Mouse (Mus musculus): ENCODE measurements around the gene Naga. TPM values are rescaled to one million over a fixed set of nuclear protein-coding genes. Genes with fewer than 3 reads are reported as not detected.

Gene Naga
- 61.8 TPM for polyA plus RNA-seq (2017; shearing (Covaris generic))

DNA sequence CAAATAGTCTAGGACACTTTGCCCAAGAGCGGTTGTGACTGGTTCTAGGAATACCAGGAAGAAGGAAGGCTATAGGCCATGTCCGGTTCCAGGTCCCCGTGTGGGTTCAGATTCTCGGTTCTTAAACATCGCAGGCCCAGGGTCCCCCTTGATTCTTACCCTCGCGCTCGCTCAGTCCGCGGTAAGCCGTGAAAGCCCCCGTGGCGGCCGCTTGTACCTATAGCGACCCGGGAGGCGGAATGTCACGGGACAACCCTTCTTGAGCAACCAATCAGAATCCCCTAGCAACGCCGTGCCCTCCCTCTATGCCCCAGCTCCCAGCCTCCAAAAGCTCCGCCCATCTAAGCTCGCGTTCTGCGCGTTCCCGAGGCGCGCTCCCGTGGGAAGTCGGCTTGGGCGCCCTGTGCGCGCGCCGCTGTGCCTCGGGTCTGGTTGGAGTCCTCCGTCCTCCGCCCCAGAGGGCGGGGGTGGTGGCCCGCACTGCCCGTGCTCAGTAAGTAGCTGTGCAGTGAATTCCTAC lies at the start of gene Naga, which contains the start of the genes Pheta2 and Smdt1:
Naga (minus strand) TSS at position 333 of the 520 bp plus-strand sequence.
Pheta2 (plus strand) TSS at position 350 of the 520 bp plus-strand sequence.
Smdt1 (plus strand) TSS at position 367 of the 520 bp plus-strand sequence.

DNA sequence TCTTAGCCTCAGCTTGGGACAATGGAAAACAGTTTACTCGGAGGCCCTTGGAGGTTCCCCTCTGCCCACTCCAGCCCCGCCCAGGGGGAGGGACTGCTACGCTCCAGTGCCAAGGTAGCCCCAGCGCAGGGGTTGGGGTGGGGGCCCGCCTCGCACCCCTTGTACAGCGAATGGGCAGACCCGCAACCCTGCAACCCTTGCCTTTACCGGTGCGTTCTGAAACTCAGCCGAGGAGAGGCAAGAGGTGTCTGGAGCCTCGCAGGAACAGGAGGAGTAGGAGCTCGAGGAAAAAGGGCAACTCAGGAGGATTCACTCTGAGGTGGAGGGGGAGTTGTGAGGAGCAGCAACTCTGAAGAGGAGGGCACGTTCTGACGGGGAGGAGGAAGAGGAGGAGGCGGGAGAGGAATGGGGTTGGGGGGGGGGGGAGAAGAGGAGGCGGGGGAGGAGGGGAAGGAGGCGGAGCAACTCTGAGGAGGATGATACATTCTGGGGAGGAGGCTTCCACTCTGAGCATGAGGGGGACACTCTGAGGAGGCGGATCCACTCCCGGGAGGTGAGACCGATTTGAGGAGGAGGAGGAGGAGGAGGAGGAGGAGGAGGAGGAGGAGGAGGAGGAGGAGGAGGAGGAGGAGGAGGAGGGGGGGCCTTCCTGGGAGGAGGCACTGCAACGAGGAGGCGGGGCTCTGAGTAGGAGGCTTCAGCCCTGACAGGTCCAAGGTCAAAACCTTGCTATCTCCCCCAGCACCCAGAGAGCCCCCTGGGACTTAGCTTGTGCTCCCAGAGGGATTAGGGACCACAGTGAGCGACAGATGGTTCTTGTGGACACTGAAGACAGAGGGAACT lies 41.4 kb upstream of the Naga start, which contains the start of gene Cyp2d22:
Cyp2d22 (minus strand) TSS at position 390 of the 843 bp plus-strand sequence.

DNA sequence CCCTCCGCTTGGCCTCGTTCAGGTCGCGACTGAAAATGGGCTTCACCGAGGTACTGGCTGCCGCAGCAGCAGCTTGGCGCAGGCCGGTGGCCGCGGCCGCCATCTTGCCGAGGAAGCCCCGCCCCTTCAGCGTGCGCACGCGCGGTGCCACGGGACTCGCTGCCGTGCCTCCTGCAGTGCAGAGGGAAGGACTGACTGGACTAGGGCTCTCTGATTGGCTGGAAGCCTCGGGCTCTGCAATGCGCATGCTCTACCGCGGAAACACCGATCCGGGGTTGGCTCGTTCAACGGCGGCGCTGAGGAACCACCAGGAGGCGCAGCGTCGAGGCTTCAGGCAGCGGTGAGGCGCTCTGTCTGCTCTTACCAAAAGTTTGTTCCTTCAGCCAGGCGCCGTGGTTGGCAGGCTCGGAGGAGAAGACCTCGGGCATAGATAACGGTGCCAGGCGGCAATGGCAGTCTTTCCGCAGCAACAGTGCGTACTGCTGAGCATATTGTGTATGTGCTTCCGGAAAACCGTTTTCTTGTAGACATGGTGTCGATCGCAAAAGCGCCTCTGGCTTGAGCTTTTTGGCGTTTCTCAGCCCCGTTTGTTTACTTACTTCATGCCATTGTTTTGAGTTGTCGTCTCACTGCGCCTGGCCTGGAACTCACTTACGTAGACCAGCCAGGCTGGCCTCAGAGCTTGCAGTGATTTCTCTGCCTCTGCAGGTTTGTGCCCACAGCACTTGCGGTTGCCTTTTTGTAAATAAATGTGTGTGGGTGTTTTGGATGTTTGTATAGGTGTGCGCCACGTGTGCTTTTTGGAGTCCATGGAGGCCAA lies 15.6 kb upstream of the Naga start, which contains the start of gene Ndufa6:
Ndufa6 (minus strand) TSS at position 197 of the 820 bp plus-strand sequence.

DNA sequence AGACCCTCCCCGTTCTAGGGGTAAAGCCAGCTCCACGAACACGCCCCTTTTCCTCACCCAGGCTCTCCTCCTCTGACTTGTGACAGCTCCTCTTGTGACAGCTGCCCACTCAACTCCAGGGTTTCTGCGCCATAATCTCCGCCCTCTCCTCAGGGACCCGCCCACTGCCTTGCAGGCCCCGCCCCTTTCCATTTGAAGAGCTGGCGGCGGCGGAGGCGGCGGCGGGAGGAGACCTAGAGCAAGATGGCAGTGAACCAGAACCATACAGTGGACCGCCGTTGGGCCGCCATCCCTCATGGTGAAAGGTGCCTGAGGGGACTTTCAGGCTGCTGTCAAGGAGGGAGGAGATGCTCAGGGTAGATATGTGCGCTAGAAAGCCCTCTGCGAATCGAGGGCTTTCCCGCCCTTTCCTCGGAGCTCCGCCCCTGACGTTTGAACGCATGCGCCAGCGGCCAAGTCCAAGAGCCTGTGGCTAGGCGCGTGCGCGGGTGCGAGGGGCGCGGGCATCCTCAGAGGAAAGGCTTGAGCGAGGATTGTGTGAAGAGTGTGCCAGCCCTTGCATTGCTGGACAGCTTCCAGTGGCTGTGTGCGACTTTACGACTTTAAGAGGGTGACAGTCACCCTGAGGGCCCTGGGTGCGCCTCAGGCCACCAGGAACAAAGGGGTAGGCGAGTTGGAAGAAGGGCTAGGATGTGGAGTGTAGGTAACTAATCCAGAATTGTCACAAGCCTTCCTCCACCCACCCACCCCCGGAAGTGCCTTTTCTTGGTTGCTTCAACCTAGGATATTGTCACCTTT lies 39.8 kb downstream of the Naga start, which contains the start of gene Wbp2nl:
Wbp2nl (plus strand) TSS at position 191 of the 798 bp plus-strand sequence.

Other genes with a start within 250 kb of the Naga start
- 27.4 TPM for gene Ccdc134, start 211.0 kb downstream of the Naga start, polyA plus RNA-seq (2017; shearing (Covaris generic))
- gene Srebf2, start 191.7 kb downstream of the Naga start, polyA plus RNA-seq (2017; shearing (Covaris generic)): 142 TPM
- gene Shisa8, start 126.1 kb downstream of the Naga start, polyA plus RNA-seq (2017; shearing (Covaris generic)): 0.29 TPM
- 2.5 TPM for gene Tnfrsf13c, start 114.6 kb downstream of the Naga start, polyA plus RNA-seq (2017; shearing (Covaris generic))
- gene Cenpm, start 94.2 kb downstream of the Naga start, polyA plus RNA-seq (2017; shearing (Covaris generic)): 5.0 TPM
- gene 1500009C09Rik, start 86.5 kb downstream of the Naga start, polyA plus RNA-seq (2017; shearing (Covaris generic)): not detected
- 0.31 TPM for gene Sept3, start 64.0 kb downstream of the Naga start, polyA plus RNA-seq (2017; shearing (Covaris generic))
- gene Wbp2nl, start 40.0 kb downstream of the Naga start, polyA plus RNA-seq (2017; shearing (Covaris generic)): 0.12 TPM
- 5.5 TPM for gene Pheta2, start within 50 bp of the Naga start, polyA plus RNA-seq (2017; shearing (Covaris generic))
- gene Smdt1, start within 50 bp of the Naga start, polyA plus RNA-seq (2017; shearing (Covaris generic)): 178 TPM
- 278 TPM for gene Ndufa6, start 15.4 kb upstream of the Naga start, polyA plus RNA-seq (2017; shearing (Covaris generic))
- gene Cyp2d22, start 41.3 kb upstream of the Naga start, polyA plus RNA-seq (2017; shearing (Covaris generic)): 11.0 TPM
- not detected for gene Cyp2d11, start 55.1 kb upstream of the Naga start, polyA plus RNA-seq (2017; shearing (Covaris generic))
- gene Cyp2d10, start 68.3 kb upstream of the Naga start, polyA plus RNA-seq (2017; shearing (Covaris generic)): not detected
- not detected for gene Cyp2d9, start 94.5 kb upstream of the Naga start, polyA plus RNA-seq (2017; shearing (Covaris generic))
- not detected for gene Cyp2d12, start 216.1 kb upstream of the Naga start, polyA plus RNA-seq (2017; shearing (Covaris generic))